In genomic region chr2:150979861-150980620, GRCm38 (mm10) we compare ENCODE assay signal across 20 mouse cellular contexts. TPM values are rescaled to one million over a fixed set of nuclear protein-coding genes. Genes with fewer than 3 reads are reported as not detected.
DNase-seq lines count a peak whose midpoint lies in the region; ATAC-seq and TF ChIP-seq lines count a peak whose summit lies in the region.
"Had no signal": no experiment of that assay in that cellular context is flagged by ENCODE, and none has a peak within 500 bp of the region (broad histone marks: within the 10 kb centered on the region; RNA-seq: fewer than 3 reads in every experiment).

No protein-coding gene starts in this region.

- H3K36me3 ChIP-seq in heart, embryonic 10.5 days: peaks cover 12% of the 10 kb centered on the region; the same call in 1 of the 2 replicates
- no peaks in the 10 kb centered on the region for H3K36me3 ChIP-seq in liver, postnatal 0 days (replicated peaks; ENCODE audit: insufficient read depth, low read length)
- H3K36me3 ChIP-seq in hindbrain, embryonic 14.5 days (replicated peaks; ENCODE audit: control insufficient read depth, insufficient read depth): no peaks in the 10 kb centered on the region
- H3K36me3 ChIP-seq: hindbrain, embryonic 15.5 days had no signal

- no peak for TF ChIP-seq EP300 in liver, postnatal 0 days (IDR thresholded peaks at IDR 0.05; ENCODE audit: low read depth)

- DNase-seq in heart, embryonic 10.5 days (ENCODE audit: low spot score): peak; percentile 76
- DNase-seq in heart, adult 8-10 months (ENCODE audit: low spot score): no peak
- peak; percentile 8 to 50 for DNase-seq in urinary bladder, postnatal 4 days (ENCODE audit: low spot score in 2 of 2)
- DNase-seq in urinary bladder, adult 18-20 months (ENCODE audit: low spot score in 2 of 2): no peak
- DNase-seq in liver, postnatal 0 days: peak; percentile 11
- no peak for DNase-seq in hindbrain, embryonic 14.5 days (ENCODE audit: low spot score)
- DNase-seq: adrenal gland, postnatal 14 days; cerebellum, adult 18-20 months; cerebellum, adult 9-11 months; cerebellum, postnatal 36 days; heart, adult 2 months; heart, postnatal 4 days had no signal

- ATAC-seq in liver, postnatal 0 days: no peak
- no peak for ATAC-seq in hindbrain, embryonic 14.5 days (ENCODE audit: low FRiP score)
- ATAC-seq in erythroid progenitor cell, adult 5-6 weeks (replicated peaks; ENCODE audit: low FRiP score, poor library complexity, severe bottlenecking): no peak
- ATAC-seq: activated CD4-positive, CD25-positive, alpha-beta regulatory T cell, adult 4 months; forebrain, embryonic 15.5 days; Patski had no signal

- H3K4me2 ChIP-seq in liver, postnatal 0 days (ENCODE audit: low read depth, low read length): no peak overlapping the region
- H3K4me2 ChIP-seq in hindbrain, embryonic 14.5 days (replicated peaks): no peak overlapping the region
- H3K4me2 ChIP-seq: embryonic facial prominence, embryonic 13.5 days; forebrain, embryonic 15.5 days; heart, embryonic 13.5 days; hindbrain, embryonic 15.5 days had no signal

- no peaks in the 10 kb centered on the region for H3K27me3 ChIP-seq in heart, embryonic 10.5 days (ENCODE audit: insufficient read depth, poor library complexity, severe bottlenecking)
- H3K27me3 ChIP-seq in liver, postnatal 0 days (ENCODE audit: insufficient read depth, low read length): no peaks in the 10 kb centered on the region
- no peaks in the 10 kb centered on the region for H3K27me3 ChIP-seq in hindbrain, embryonic 14.5 days (ENCODE audit: control insufficient read depth, insufficient read depth, low read length)
- H3K27me3 ChIP-seq: CH12.LX; embryonic facial prominence, embryonic 13.5 days; forebrain, embryonic 15.5 days; heart, embryonic 13.5 days; hindbrain, embryonic 15.5 days; Patski had no signal

- no peaks in the 10 kb centered on the region for H3K9me3 ChIP-seq in heart, embryonic 10.5 days
- no peaks in the 10 kb centered on the region for H3K9me3 ChIP-seq in liver, postnatal 0 days (ENCODE audit: low read length)
- H3K9me3 ChIP-seq in hindbrain, embryonic 14.5 days (ENCODE audit: control insufficient read depth, low read length): no peaks in the 10 kb centered on the region
- H3K9me3 ChIP-seq: embryonic facial prominence, embryonic 13.5 days; forebrain, embryonic 15.5 days; heart, embryonic 13.5 days; hindbrain, embryonic 15.5 days had no signal

- H3K4me3 ChIP-seq in heart, embryonic 10.5 days: no peak overlapping the region
- no peak overlapping the region for H3K4me3 ChIP-seq in liver, postnatal 0 days (ENCODE audit: low read depth, low read length)
- no peak overlapping the region for H3K4me3 ChIP-seq in hindbrain, embryonic 14.5 days (replicated peaks; ENCODE audit: low read length)
- H3K4me3 ChIP-seq: embryonic facial prominence, embryonic 13.5 days; forebrain, embryonic 15.5 days; heart, adult 2 months; heart, embryonic 13.5 days; hindbrain, embryonic 15.5 days had no signal

- WGBS in heart, embryonic 10.5 days: 79% methylated on average over 14 of the region's 14 CpGs
- WGBS in liver, postnatal 0 days (ENCODE audit: insufficient replicate concordance): 82% methylated on average over 14 of the region's 14 CpGs
- 86% methylated on average over 14 of the region's 14 CpGs for WGBS in hindbrain, embryonic 14.5 days

- peaks cover 11% of the 10 kb centered on the region for H3K4me1 ChIP-seq in heart, embryonic 10.5 days
- peaks cover 14% of the 10 kb centered on the region; the same call in 1 of the 2 replicates for H3K4me1 ChIP-seq in liver, postnatal 0 days (ENCODE audit: insufficient read depth)
- H3K4me1 ChIP-seq in hindbrain, embryonic 14.5 days (replicated peaks; ENCODE audit: control insufficient read depth, insufficient read depth, low read length): no peaks in the 10 kb centered on the region
- H3K4me1 ChIP-seq: embryonic facial prominence, embryonic 13.5 days; forebrain, embryonic 15.5 days; hindbrain, embryonic 15.5 days had no signal

- no peak for TF ChIP-seq CTCF in liver, postnatal 0 days (IDR thresholded peaks at IDR 0.05; ENCODE audit: low read depth)

- H3K27ac ChIP-seq in heart, embryonic 10.5 days: 0 out of 2 replicates have a peak overlapping the region, but pooled peaks have one; percentile 3
- H3K27ac ChIP-seq in liver, postnatal 0 days (ENCODE audit: low read depth): no peak overlapping the region
- H3K27ac ChIP-seq in hindbrain, embryonic 14.5 days: no peak overlapping the region
- H3K27ac ChIP-seq: embryonic facial prominence, embryonic 13.5 days; forebrain, embryonic 15.5 days; heart, adult 2 months; heart, embryonic 13.5 days; hindbrain, embryonic 15.5 days had no signal

- H3K9ac ChIP-seq in liver, postnatal 0 days (replicated peaks): no peak overlapping the region
- H3K9ac ChIP-seq in hindbrain, embryonic 14.5 days: no peak overlapping the region
- H3K9ac ChIP-seq: embryonic facial prominence, embryonic 13.5 days; forebrain, embryonic 15.5 days; heart, embryonic 13.5 days; hindbrain, embryonic 15.5 days had no signal

RNA-seq across cellular contexts. Expression of gene Ninl, which starts 59.1 kb away (rescaled TPM):
- polyA plus RNA-seq in heart, embryonic 10.5 days (2016; fragmentation: Nextera tagmentation; extraction: Ambion mirVana): 10.3 and 10.9 TPM in 2 replicates
- 1 to 10 TPM in 3 of 4 experiments, under 1 TPM in 1; 0.82 to 2.2 (median 1.9) TPM for total RNA-seq in heart, adult 8-10 months (2022)
- polyA plus RNA-seq in liver, postnatal 0 days (2015; fragmentation: Nextera tagmentation; extraction: Ambion mirVana): 2.3 and 4.0 TPM in 2 replicates
- 4.3 and 4.7 TPM in 2 replicates for polyA plus RNA-seq in hindbrain, embryonic 14.5 days (2014; fragmentation: Nextera tagmentation; extraction: Ambion mirVana)
- total RNA-seq in erythroid progenitor cell, adult 5-6 weeks (2015; ENCODE audit: low replicate concordance): 19.8 and 28.5 TPM in 2 replicates
- 65.6 and 69.2 TPM in 2 replicates for total RNA-seq in erythroid progenitor cell, adult 5-6 weeks (2017; ENCODE audit: low replicate concordance)
- polyA plus RNA-seq: activated CD4-positive, CD25-positive, alpha-beta regulatory T cell, adult 4 months had no signal

RNA-seq across cellular contexts. Expression of gene Nanp, which starts 59.2 kb away (rescaled TPM):
- polyA plus RNA-seq in heart, embryonic 10.5 days (2016; fragmentation: Nextera tagmentation; extraction: Ambion mirVana): 33.2 and 39.9 TPM in 2 replicates
- 1 to 10 TPM in 3 of 4 experiments, under 1 TPM in 1; 0.95 to 2.2 (median 2.1) TPM for total RNA-seq in heart, adult 8-10 months (2022)
- polyA plus RNA-seq in liver, postnatal 0 days (2015; fragmentation: Nextera tagmentation; extraction: Ambion mirVana): 49.2 and 54.7 TPM in 2 replicates
- 41.2 and 43.0 TPM in 2 replicates for polyA plus RNA-seq in hindbrain, embryonic 14.5 days (2014; fragmentation: Nextera tagmentation; extraction: Ambion mirVana)
- 51.6 and 59.8 TPM in 2 replicates for total RNA-seq in erythroid progenitor cell, adult 5-6 weeks (2015; ENCODE audit: low replicate concordance)
- total RNA-seq in erythroid progenitor cell, adult 5-6 weeks (2017; ENCODE audit: low replicate concordance): 51.8 and 55.6 TPM in 2 replicates

Comparison
In these comparisons a context has a peak if more than half of its experiments do, and no peak if none do; other contexts are left out.
1. DNase-seq: peak in heart, embryonic 10.5 days (single experiment), urinary bladder, postnatal 4 days (2 of 2) and liver, postnatal 0 days (single experiment); none in heart, adult 8-10 months (single experiment), urinary bladder, adult 18-20 months (0 of 2) and hindbrain, embryonic 14.5 days (single experiment).